Mouse (Mus musculus) testis, postnatal 10 days (tissue): ENCODE results near the gene Ank.
"Not testable (repeated sequence)": the region's sequence is repeated elsewhere in the genome, so short reads cannot be mapped to it uniquely, and the experiment has no call there.

Experiments
- DNase-seq: peaks from one replicate; pipeline ENCODE4 v3.0.0; 2021; ENCODE audit warnings: low spot score

Ank gene

DNA sequence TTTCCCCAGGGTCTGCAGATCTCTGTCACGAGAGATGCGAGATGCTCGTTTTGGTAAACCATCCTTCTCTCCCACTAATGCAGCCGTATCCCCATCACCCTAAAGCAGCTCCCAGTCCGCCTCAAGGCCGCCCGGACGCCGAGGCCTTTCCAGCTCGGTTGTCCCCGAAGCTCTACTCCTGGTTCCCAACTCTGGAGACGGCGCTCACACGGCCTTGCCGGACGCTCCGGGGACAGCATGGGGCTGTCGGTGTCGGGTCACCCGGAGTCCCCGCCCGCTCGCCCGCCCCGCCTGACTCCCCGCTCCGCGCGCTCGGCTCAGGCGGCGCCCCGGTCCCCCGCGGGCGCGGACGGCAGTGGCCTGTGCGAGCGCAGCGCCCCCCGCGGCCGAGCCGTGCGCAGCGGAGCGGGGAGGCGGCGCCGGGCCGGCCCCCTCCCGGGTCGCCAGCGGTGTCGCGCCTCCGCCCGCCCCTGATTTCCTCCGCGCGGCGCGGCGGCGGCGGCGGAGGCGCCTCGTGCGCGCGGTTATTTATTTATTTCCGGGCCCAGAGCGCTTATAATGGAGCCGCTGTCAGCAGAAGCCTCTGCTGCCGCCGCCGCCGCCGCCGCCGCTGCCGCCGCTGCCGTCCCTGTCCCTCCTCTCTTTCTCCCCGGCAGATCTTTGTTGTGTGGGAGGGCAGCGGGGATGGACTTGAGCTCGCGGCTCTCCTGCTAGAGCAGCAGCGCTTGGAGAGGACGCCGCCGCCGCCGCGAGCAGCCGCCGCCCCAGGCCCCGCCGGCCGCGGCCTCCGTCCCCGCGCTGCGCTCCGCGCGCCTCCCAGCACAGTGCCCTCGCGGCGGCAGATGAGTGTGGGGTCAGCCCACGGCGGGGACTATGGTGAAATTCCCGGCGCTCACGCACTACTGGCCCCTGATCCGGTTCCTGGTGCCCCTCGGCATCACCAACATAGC lies at the start of gene Ank:
Gene Ank, plus strand, starts transcription at position 547 of the 950 bp plus-strand sequence.
- DNase-seq, result peak; percentile 86

DNA sequence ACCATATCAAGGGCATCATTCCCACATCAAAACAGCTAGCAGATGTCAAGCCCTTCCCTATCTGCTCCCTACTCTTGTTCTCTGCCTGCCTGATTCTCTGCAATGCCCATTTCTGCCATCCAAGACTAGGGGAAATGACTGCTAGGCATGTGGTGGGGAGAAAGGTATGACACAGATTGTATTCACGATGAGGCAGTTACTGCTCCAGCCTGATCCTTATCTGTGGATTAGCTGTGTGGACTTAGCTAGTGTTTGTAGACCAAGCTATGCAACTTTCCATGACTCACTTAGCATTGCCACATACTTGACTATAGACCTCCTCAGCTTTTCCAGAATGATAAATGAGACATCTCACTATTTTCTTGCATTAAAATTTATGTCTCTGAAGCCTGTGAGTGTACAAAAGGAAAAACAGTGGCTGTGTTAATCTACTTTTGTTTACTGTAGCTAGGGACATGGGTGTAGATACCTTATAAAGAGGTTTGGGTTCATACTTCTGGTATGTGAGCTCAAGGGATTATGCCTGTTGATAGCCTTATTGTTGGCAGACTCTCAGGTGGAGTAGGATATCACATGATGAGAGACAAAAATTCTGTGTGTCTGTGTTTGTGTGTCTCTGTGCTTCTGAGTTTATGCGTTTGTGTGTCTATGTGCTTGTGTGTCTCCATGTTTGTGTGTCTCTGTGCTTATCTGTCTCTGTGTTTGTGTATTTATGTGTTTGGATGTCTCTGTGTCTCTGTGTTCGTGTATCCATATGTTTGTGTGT lies 47.7 kb upstream of the Ank start:
- DNase-seq, result peak; percentile 0

DNA sequence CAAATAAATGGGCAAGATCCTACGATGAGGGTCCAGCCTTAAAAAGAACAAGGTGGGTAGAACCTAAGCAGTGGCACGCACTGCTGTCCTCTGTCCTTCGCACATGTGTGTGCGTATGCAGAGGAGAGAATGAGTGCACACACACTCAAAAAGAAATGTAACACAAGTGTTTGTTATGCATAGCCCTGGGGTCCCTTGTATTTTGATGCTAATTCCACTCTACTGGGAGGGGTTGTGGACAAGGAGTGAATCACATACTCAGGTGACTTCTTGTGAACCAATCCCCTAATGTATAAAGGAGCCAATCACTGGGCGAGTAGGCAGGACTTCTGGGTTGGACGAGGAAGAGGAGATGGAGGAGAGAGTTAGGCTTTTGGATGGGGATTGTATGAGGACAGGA lies 44.9 kb upstream of the Ank start:
- DNase-seq, result peak; percentile 16

- no peak for DNase-seq
Measured at GRCm38 (mm10) chr15:27427581-27427980, 38.9 kb upstream of the Ank start.

- DNase-seq, result no peak
Measured at GRCm38 (mm10) chr15:27430241-27430640, 36.2 kb upstream of the Ank start.

DNA sequence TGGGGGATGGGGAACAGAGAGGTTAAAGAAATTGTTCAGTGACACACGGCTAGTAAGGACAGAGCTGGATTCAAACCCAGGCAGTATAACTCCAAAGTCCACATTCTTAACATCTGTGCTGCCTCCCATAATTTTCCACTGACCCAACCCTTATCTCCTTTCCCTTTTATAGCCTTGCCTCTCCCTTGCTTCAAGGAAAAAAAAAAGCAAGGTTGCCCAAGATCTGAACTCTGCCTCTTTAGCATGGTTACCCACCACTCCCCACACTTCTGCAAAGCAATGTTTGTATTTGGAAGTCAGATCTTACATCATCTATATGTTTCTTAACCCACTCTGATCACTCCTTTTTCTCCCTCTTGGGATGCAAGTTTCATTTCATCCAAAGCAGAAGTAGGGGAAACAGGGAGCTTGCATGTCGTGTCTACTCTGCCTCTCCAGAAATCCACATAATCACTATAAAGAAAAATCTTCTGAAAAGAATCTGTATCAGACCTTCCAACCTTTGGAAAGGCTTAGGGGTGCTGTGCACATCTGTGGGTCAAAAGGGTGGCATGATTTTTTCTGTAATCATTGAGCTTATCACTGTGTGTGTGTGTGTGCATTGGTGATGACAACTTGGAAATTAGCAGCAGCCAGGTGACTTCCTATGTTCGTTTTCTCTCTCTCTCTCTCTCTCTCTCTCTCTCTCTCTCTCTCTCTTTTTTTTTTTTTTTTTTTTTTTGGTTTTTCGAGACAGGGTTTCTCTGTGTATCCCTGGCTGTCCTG lies 33.4 kb upstream of the Ank start:
- DNase-seq, result no peak

GRCm38 (mm10) chr15:27435409-27435808 lies 31.1 kb upstream of the Ank start:
- no peak for DNase-seq

GRCm38 (mm10) chr15:27436194-27436593 lies 30.3 kb upstream of the Ank start:
- no peak for DNase-seq

GRCm38 (mm10) chr15:27441053-27441452 lies 25.4 kb upstream of the Ank start:
- DNase-seq, result no peak

DNA sequence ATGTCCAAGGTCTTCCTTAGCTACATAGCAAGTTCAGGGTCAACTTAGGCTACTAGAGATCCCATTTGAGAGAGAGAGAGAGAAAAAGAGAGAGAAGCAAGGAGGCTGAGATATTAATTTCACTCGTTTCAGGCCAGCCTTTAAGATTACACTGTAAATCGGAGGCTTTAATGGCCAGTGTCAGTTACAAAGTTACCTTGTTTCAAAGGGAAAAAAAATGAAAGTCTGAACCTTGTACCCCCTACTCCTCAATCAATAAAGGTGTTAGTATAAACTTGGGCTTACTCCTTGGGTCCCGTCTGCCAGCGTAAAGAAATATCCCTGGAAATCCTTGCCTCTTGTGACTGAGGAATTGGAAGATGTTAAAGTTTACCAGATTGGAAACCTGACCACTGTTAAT lies 24.9 kb upstream of the Ank start:
- DNase-seq, result no peak

DNA sequence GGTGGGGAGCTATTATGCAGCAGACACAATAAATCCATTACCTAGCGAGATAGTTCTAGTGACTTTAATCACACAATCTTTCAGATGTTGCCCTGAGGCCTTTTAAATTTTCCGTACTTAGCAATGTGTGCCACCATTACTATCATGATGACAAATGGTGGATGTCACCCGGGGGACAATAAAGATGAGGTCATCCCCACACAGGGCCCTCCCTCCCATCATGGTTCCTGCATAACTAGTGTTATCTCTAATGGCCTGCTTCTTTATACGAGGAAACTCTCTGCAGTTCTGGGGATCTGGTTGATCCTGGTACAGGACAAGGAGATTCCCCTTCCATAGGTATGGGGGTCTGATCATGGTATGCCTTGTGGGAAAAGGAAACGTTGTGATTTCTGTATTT lies 24.5 kb upstream of the Ank start:
- DNase-seq, result no peak

DNA sequence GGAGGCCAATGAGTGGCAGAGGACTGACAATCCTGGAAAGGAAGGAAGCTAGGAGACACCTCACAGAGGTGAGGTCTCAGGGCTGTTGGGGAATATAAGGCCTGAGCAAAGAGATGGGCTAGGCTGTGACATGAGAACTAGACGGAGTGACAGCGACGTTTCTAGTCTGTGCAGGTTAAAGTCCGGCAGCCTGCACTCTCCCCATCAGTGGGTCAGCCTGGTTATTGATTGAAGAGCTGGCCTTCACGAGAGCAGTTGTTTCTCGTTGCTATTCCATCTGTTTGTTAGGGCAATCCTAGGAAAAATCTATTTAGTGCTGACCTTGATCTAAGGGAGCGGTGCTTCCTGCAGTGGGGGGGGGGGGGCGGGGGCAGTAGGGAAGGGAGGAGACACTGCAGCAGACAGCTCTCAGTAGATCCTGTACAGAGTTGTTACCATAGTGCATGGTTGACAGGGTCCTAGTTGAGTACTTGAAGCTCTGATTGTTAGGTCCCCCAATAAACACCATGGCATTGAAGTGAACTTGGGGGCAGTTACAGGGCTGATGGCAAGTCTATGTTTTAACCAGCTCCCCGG lies 21.6 kb upstream of the Ank start:
- DNase-seq, result no peak

GRCm38 (mm10) chr15:27450689-27451088 lies 15.8 kb upstream of the Ank start:
- no peak for DNase-seq

- DNase-seq, result no peak
Measured at GRCm38 (mm10) chr15:27451760-27452159, 14.7 kb upstream of the Ank start.

- no peak for DNase-seq
Measured at GRCm38 (mm10) chr15:27452496-27452895, 14.0 kb upstream of the Ank start.

DNA sequence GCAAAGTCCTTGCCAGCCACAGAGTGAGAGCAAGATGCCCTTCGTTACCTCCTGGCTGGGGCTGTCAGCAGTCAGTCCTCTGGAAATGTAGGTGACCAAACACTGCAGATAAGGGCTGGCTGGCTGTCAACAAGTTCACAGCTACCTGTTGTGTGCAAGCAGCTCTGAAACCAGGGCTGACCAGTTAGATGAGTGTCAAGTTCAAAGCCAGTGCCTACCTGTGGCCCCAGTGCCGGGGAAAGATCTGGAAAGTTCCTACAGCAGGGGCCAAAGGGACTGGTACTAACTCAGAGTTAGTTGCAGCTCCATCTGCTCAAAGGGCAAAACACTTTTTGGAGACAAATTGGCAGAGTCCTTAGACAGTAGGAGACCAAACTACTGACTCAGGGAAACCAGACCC lies 9.5 kb upstream of the Ank start:
- no peak for DNase-seq

GRCm38 (mm10) chr15:27459781-27460180 lies 6.7 kb upstream of the Ank start:
- DNase-seq, result not testable (repeated sequence)

- DNase-seq, result no peak
Measured at GRCm38 (mm10) chr15:27461336-27462245, 4.9 kb upstream of the Ank start.

DNA sequence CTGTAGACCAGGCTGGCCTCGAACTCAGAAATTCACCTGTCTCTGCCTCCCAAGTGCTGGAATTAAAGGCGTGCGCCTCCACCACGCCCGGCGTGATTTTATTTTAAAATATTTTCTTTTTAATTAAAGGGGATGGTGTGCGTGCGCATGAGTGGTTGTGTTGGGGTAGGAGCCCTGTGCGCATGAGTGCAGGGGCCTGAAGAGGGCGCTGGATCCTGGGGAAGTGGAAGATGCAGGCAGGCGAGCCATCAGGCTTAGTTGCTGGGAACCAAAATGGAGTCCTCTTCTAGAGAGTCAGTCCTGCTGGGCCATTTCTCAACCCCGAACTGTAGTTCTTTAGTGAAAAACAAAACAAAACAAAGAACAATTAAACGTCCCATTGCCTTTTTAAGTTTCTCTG lies 2.6 kb upstream of the Ank start:
- DNase-seq, result no peak

- DNase-seq, result no peak
Measured at GRCm38 (mm10) chr15:27465391-27466005, 979 bp upstream of the Ank start.
